8 mouse cellular contexts compared by ENCODE assay signal in genomic region chr6:29853213-29853899, GRCm38 (mm10).
A peak's percentile ranks its signal among the peaks of the same experiment; 100 is the strongest.
DNase-seq lines count a peak whose midpoint lies in the region; ATAC-seq and TF ChIP-seq lines count a peak whose summit lies in the region.

No protein-coding gene starts in this region.

- H3K4me1 ChIP-seq in hindbrain, embryonic 13.5 days (replicated peaks), result no peaks in the 10 kb centered on the region

- peak overlapping the region; percentile 64; the same call in 1 of the 2 replicates for H3K9ac ChIP-seq in hindbrain, embryonic 13.5 days

- POLR2A ChIA-PET in Patski (lab: Charles Lee), result no interaction called here

- TF ChIP-seq CTCF in Patski (IDR thresholded peaks at IDR 0.05), result peak; percentile 95

- ATAC-seq in Patski, result no peak
- peak; percentile 83 for ATAC-seq in hindbrain, embryonic 13.5 days (ENCODE audit: low FRiP score)

- peak overlapping the region; percentile 8; the same call in 1 of the 2 replicates for H3K4me2 ChIP-seq in hindbrain, embryonic 13.5 days

- in situ Hi-C loops in Patski (cut with MboI; ENCODE audit: low pct_unique_long_range_greater_than_20kb), result loop anchor here (5.0 kb wide), 2 partner anchors 94 to 354 kb away; no protein-coding TSS in a partner anchor

- peak overlapping the region; percentile 64; the same call in 1 of the 2 replicates for H3K27ac ChIP-seq in hindbrain, embryonic 13.5 days

- H3K36me3 ChIP-seq in hindbrain, embryonic 13.5 days, result no peaks in the 10 kb centered on the region

- DNase-seq in Patski (ENCODE audit: low read depth, low spot score), result no peak
- peak; percentile 83 to 85 for DNase-seq in cerebellum, postnatal 10 days
- peak; percentile 60 to 85 for DNase-seq in frontal cortex, postnatal 14 days (ENCODE audit: low spot score in 2 of 2)
- peak; percentile 82 to 84 for DNase-seq in layer of hippocampus, postnatal 14 days (ENCODE audit: low spot score in 2 of 2)
- DNase-seq in lung, postnatal 10 days, result peak; percentile 86
- DNase-seq in right cerebral cortex, adult 18-20 months, result peak; percentile 69
- DNase-seq in urinary bladder, adult 2 months (ENCODE audit: low spot score), result peak; percentile 66

- H3K4me3 ChIP-seq in hindbrain, embryonic 13.5 days, result no peak overlapping the region

- H3K27me3 ChIP-seq in Patski, result no peaks in the 10 kb centered on the region
- no peaks in the 10 kb centered on the region for H3K27me3 ChIP-seq in hindbrain, embryonic 13.5 days

- CTCF ChIA-PET in Patski (lab: Charles Lee), result interaction anchor here (0.7 to 3.8 kb wide), 19 partner anchors 10 to 506 kb away, joined by 3 to 16 read pairs (median 4); no protein-coding TSS in a partner anchor

- H3K9me3 ChIP-seq in hindbrain, embryonic 13.5 days, result no peaks in the 10 kb centered on the region

- 43% methylated on average over 12 of the region's 12 CpGs for WGBS in hindbrain, embryonic 13.5 days
